Mouse (Mus musculus) lung, adult 2 months (tissue): ENCODE data around the gene Smyd1.

ENCODE experiments used
- CTCF ChIP-seq: fragments of 200-500 bp; IDR thresholded peaks from 2 replicates; pipeline ENCODE4 v1.5.1; 2011; ENCODE audit warnings: mild to moderate bottlenecking, low read length, control low read depth; ENCODE audit not compliant: insufficient read depth
- POLR2A ChIP-seq: fragments of 200-500 bp; IDR thresholded peaks from 2 replicates; pipeline ENCODE4 v1.6.1; 2011; ENCODE audit warnings: low read depth, mild to moderate bottlenecking, control low read depth, low read length, borderline replicate concordance; ENCODE audit errors: extremely low read depth

DNA sequence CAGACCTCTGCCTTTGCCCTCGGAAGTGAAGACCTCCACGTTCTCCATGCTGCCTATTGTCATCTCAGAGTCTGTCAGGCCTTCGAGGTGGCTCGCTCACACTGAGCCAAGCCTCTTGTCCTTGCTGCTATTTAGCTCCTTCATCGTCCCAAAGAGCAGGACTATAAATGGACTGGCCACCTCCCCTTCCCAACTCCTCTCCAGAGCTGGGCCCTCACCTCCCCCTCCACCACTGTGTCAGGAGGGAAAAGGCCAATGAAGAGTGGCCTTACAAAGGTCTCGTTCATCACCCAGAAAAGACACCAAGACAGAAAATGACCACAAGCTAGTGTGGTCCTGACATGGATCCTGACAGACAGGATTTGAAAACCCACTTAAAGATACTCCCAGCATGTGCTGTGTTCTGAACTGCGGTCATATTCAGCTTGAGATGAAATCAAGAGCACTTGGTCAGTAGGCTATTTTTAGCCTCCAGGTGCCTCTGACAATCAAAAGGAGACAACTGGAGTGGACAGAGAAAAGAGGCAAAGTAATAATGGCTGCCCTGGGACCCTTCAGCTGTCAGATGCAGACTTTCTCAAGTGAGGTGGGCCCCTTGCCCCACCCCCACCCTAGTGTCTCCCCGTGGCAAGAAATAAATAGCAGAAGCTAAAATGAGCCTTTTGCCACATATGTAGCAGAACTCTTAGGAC, 59.7 kb downstream of the Smyd1 start:
- TF ChIP-seq CTCF = no peak
- no peak for TF ChIP-seq POLR2A
